9 mouse cellular contexts compared by ENCODE assay signal in genomic region chr13:80557156-80557555, GRCm38 (mm10).
DNase-seq lines count a peak whose midpoint lies in the region; TF ChIP-seq lines count a peak whose summit lies in the region.
"Had no signal": no experiment of that assay in that cellular context is flagged by ENCODE, and none has a peak within 500 bp of the region (broad histone marks: within the 10 kb centered on the region; RNA-seq: fewer than 3 reads in every experiment).

No protein-coding gene starts in this region.

- no peak for TF ChIP-seq CTCF in brain, embryonic 14.5 days (IDR thresholded peaks at IDR 0.05; ENCODE audit: borderline replicate concordance, extremely low read depth, insufficient read depth, insufficient read length)

- peak; percentile 3 for DNase-seq in lung, postnatal 36 days
- DNase-seq in lung, postnatal 4 days = no peak
- peak; percentile 56 for DNase-seq in brain, embryonic 14.5 days (ENCODE audit: low read depth)
- peak; percentile 25 to 30 for DNase-seq in heart, adult 9 months (ENCODE audit: low spot score in 2 of 2)
- DNase-seq in skeletal muscle tissue, adult 2 months (ENCODE audit: low read depth, low spot score) = peak; percentile 57
- DNase-seq in cerebellum, adult 11-12 months = no peak
- no peak for DNase-seq in layer of hippocampus, adult 9-10 months (ENCODE audit: low spot score)
- no peak for DNase-seq in layer of hippocampus, adult 8-10 months (ENCODE audit: low spot score in 2 of 2)
- DNase-seq: kidney, adult 8-10 months had no signal

- TF ChIP-seq POLR2A in brain, embryonic 14.5 days (IDR thresholded peaks at IDR 0.05; ENCODE audit: borderline replicate concordance, extremely low read depth, insufficient read depth, insufficient read length, poor library complexity, severe bottlenecking) = no peak

Comparison
In these comparisons a context has a peak if more than half of its experiments do, and no peak if none do; other contexts are left out.
1. DNase-seq: peak in lung, postnatal 36 days (single experiment), brain, embryonic 14.5 days (single experiment), heart, adult 9 months (2 of 2) and skeletal muscle tissue, adult 2 months (single experiment); none in lung, postnatal 4 days (0 of 2), cerebellum, adult 11-12 months (single experiment), layer of hippocampus, adult 9-10 months (single experiment) and layer of hippocampus, adult 8-10 months (0 of 2).